Mouse (Mus musculus): ENCODE data around the gene Mroh2a.

DNA sequence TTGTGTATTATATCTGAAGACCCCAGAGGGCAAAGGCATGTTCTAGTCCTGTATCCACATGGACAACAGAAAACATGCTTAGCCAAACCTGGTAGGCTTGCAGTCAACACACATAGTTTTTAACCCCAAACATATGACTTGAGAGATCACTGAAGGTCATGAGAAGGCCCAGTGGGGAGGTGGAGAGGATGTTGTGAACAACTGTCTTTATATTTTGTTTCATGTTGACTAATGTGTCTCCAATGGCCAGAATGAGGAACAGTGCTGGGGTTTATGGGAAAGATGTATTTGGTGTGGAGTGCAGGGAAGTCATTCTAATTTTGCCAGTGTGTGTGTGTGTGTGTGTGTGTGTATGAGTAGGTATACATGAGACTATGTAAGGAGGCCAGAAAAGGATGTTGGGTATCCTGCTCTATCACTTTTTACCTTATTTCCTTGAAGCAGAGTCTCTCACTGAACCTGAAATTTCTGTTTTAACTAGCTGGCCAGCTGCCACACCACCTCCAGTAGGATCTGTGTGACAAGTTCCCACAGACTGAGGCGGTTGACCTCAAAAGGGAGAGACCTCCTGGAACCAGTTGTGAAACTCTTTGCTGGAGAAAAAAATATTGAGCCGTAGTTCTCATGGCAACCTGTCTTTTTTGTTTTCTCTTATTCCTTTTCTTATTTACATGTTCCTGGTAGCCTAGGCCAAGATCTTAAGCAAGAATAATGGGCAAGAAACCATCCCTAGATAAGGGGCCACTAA lies 2.6 kb upstream of the Mroh2a start:
- TF ChIP-seq CTCF (IDR thresholded peaks at IDR 0.05; ENCODE audit: low read depth) = no peak
- TF ChIP-seq EP300 (IDR thresholded peaks at IDR 0.05; ENCODE audit: low read depth) = no peak
